Mouse (Mus musculus) myocyte (in vitro differentiated cells): Measurements from ENCODE around the gene Trp53bp2.

Source experiments
- MYOD1 ChIP-seq, 3 experiments: IDR thresholded peaks; one replicate each; pipeline ENCODE4 v1.6.1; 2011; ENCODE audit warnings: control low read depth in 2 of 3, low read depth in 2 of 3, mild to moderate bottlenecking in 2 of 3, moderate library complexity in 1 of 3; ENCODE audit not compliant: insufficient read length in 2 of 3, control insufficient read depth in 1 of 3
- MYOG ChIP-seq, 3 experiments: IDR thresholded peaks; one replicate each; pipeline ENCODE4 v1.6.1; 2011; ENCODE audit warnings: control low read depth in 2 of 3, low read depth in 2 of 3, mild to moderate bottlenecking in 2 of 3; ENCODE audit not compliant: insufficient read length in 2 of 3, control insufficient read depth in 1 of 3, insufficient read depth in 1 of 3
- POLR2A ChIP-seq: IDR thresholded peaks from one replicate; pipeline ENCODE4 v1.6.1; 2011; ENCODE audit warnings: low read depth, mild to moderate bottlenecking, control low read depth, moderate library complexity; ENCODE audit not compliant: insufficient read length
- POLR2AphosphoS2 ChIP-seq: IDR thresholded peaks from one replicate; pipeline ENCODE4 v1.6.1; 2011; ENCODE audit warnings: low read depth, control low read depth; ENCODE audit not compliant: insufficient read length
- REST ChIP-seq: IDR thresholded peaks from one replicate; pipeline ENCODE4 v1.6.1; 2011; ENCODE audit warnings: mild to moderate bottlenecking, control low read depth, moderate library complexity; ENCODE audit not compliant: insufficient read depth, insufficient read length
- SRF ChIP-seq: IDR thresholded peaks from one replicate; pipeline ENCODE4 v1.6.1; 2011; ENCODE audit warnings: low read depth; ENCODE audit not compliant: control insufficient read depth, insufficient read length
- TCF12 ChIP-seq: IDR thresholded peaks from one replicate; pipeline ENCODE4 v1.6.1; 2011; ENCODE audit warnings: mild to moderate bottlenecking, control low read depth; ENCODE audit not compliant: poor library complexity, insufficient read depth, severe bottlenecking
- TCF3 ChIP-seq: IDR thresholded peaks from one replicate; pipeline ENCODE4 v1.6.1; 2011; ENCODE audit warnings: low read depth, control low read depth; ENCODE audit not compliant: insufficient read length
- USF1 ChIP-seq: IDR thresholded peaks from one replicate; pipeline ENCODE4 v1.6.1; 2011; ENCODE audit warnings: low read depth, mild to moderate bottlenecking, control low read depth, moderate library complexity

DNA sequence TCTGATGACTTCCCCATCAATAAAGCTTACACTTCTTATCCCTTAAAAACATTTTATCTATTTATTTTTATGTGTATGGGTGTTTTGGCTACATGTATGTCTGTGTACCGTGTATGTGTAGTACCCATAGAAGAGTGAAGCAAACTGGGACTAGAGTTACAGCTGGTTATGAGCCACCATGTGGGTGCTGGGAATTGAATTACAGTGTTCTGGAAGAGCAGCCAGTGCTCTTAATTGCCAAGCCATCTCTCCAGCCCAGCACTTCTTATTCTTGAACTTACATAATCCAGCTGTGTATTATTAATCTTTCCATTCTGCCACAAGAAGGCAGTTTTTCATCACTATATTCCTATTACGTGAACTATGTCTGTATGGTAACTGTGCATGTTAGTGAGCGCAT lies 10.5 kb downstream of the Trp53bp2 start:
- no peak for TF ChIP-seq REST
- no peak for TF ChIP-seq SRF
- TF ChIP-seq TCF3, result no peak
- TF ChIP-seq POLR2A, result no peak
- TF ChIP-seq MYOD1 (IDR thresholded peaks at IDR 0.05; ENCODE audit: control insufficient read depth in 1 of 3, insufficient read length in 2 of 3, low read depth in 2 of 3), result no peak
- TF ChIP-seq MYOG (IDR thresholded peaks at IDR 0.05; ENCODE audit: control insufficient read depth in 1 of 3, insufficient read depth in 1 of 3, insufficient read length in 2 of 3, low read depth in 2 of 3), result no peak
- TF ChIP-seq POLR2AphosphoS2, result no peak
- TF ChIP-seq TCF12, result no peak
- TF ChIP-seq USF1, result no peak
